Mouse (Mus musculus): ENCODE data around the gene H2-Eb1. TPM values are rescaled to one million over a fixed set of nuclear protein-coding genes. Genes with fewer than 3 reads are reported as not detected.

The H2-Eb1 gene
- 1.3 and 2.5 TPM in 2 replicates for polyA plus RNA-seq (2014; fragmentation: Nextera tagmentation; extraction: Ambion mirVana)

DNA sequence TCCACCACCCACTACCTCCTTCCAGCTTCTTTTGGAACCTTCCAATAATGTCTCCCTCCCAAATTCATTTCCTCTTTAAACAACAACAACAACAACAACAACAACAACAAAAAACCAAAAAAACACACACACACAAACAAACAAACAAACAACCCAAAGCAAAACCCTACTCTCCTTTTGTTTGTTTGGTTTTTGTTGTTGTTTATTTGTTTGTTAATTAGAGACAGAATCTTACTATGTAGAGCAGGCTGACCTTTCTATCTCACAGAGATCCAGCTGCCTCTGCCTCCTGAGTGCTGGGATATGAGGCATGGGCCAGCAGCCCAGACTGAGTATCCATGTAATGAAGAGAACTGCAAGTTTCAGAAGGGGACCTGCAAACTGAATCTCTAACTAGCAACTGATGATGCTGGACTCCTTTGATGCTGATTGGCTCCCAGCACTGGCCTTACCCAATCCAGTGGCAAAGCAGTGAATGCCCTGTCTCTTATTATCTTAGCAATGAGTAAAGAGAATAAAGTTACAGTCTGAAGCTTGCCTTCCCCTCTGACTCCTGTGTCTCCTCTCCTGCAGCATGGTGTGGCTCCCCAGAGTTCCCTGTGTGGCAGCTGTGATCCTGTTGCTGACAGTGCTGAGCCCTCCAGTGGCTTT, at the start of gene H2-Eb1:
Gene H2-Eb1, plus strand, starts transcription at position 488 of the 651 bp plus-strand sequence.
- Histone ChIP-seq H3K4me2 (replicated peaks; ENCODE audit: low read depth, low read length) (no peak within 1 kb of the TSS), H3K9ac (ENCODE audit: low read depth, low read length) (no peak within 1 kb of the TSS), H3K9me3 (ENCODE audit: control insufficient read depth, low read length) (no peaks in the 10 kb centered on the region), H3K27ac (ENCODE audit: low read depth, low read length) (no peak within 1 kb of the TSS), H3K4me3 (ENCODE audit: low read depth, low read length) (no peak within 1 kb of the TSS), H3K27me3 (ENCODE audit: control insufficient read depth, insufficient read depth, low read length) (no peaks in the 10 kb centered on the region), H3K36me3 (ENCODE audit: control insufficient read depth, insufficient read depth, low read length) (no peaks in the 10 kb centered on the region), H3K4me1 (replicated peaks; ENCODE audit: control insufficient read depth, insufficient read depth, low read length) (0 out of 2 replicates have a peak, but pooled peaks cover 2% of the 10 kb centered on the region)
- peak; percentile 54; the same call in 1 of the 2 replicates for ATAC-seq (ENCODE audit: low FRiP score)
- DNase-seq (ENCODE audit: low spot score) = peak; percentile 85

DNA sequence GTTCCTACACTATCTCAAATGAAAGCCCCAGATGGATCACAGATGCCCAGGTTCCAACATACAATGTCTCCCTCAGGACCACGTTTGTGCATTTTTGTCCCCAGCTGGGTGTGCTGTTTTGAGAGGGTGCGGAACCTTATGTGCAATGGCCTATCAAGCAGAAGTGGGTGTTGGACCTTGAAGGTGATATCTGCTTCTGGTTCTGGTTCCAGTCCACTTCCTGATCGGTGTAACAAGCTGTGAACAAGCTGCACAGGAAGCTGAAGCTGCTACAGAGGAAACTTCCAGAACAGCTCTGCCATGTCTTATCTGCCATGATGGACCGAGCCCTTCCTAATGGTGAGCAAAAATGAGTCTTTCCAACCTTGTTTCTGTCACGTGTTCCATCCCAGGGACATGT, 49.2 kb upstream of the H2-Eb1 start:
- Histone ChIP-seq H3K4me3 (ENCODE audit: low read depth, low read length) (no peak overlapping the region), H3K36me3 (ENCODE audit: control insufficient read depth, insufficient read depth, low read length) (no peaks in the 10 kb centered on the region), H3K27me3 (ENCODE audit: control insufficient read depth, insufficient read depth, low read length) (no peaks in the 10 kb centered on the region), H3K4me2 (replicated peaks; ENCODE audit: low read depth, low read length) (no peak overlapping the region), H3K27ac (ENCODE audit: low read depth, low read length) (no peak overlapping the region), H3K9me3 (ENCODE audit: control insufficient read depth, low read length) (no peaks in the 10 kb centered on the region), H3K4me1 (replicated peaks; ENCODE audit: control insufficient read depth, insufficient read depth, low read length) (no peaks in the 10 kb centered on the region), H3K9ac (ENCODE audit: low read depth, low read length) (no peak overlapping the region)
- no peak for DNase-seq (ENCODE audit: low spot score)
- no peak for ATAC-seq (ENCODE audit: low FRiP score)
- 82% methylated on average over 5 of the region's 5 CpGs for WGBS

DNA sequence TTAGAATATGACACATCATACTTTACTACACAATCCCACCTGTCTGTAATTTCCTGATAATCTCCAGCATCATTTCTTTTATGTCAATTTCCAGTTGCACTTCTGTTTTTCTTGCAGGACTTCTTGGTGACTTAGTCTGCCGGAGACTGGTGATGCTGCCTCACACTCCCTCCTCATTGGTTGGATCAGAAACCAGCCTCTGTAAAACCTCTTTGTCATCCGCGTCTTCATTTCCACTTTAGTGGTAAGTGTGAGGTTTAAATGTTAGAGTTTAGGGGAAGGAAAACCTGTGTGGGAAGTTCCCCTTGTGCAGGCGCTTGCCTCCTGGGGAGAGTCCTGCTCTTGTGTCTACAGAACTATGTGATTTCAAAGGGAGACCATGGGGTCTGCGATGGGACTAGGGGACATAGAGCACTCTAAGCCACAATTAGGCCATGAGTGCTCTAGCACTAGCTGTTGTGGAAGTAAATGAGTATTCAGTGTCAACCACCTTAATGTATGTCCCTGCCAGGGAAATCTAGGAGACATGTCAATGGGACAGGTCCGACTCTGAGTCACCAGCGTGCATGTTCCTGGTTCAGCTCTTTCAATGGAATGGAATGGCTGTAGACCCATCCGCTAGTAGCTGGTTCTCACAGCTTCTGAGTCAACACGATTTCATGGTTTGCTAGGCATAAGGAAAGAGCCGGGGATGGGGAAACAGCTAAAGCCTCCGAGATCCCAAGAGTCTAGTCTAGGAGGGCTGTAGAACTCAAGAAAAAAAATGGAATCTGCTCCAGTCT, 47.9 kb upstream of the H2-Eb1 start, which contains the start of gene H2-Ab1:
Gene H2-Ab1, plus strand, starts transcription at position 96 of the 782 bp plus-strand sequence.
- H3K4me1 ChIP-seq (replicated peaks; ENCODE audit: control insufficient read depth, insufficient read depth, low read length) = no peaks in the 10 kb centered on the region
- H3K9ac ChIP-seq (ENCODE audit: low read depth, low read length) = no peak within 1 kb of the TSS
- H3K36me3 ChIP-seq (ENCODE audit: control insufficient read depth, insufficient read depth, low read length) = no peaks in the 10 kb centered on the region
- 73% methylated on average over 11 of the region's 11 CpGs for whole genome bisulfite sequencing
- ATAC-seq (ENCODE audit: low FRiP score) (no peak), DNase-seq (ENCODE audit: low spot score) (peak; percentile 67)
- H3K4me2 ChIP-seq (replicated peaks; ENCODE audit: low read depth, low read length) = no peak within 1 kb of the TSS
- H3K4me3 ChIP-seq (ENCODE audit: low read depth, low read length) = no peak within 1 kb of the TSS
- H3K27ac ChIP-seq (ENCODE audit: low read depth, low read length) = no peak within 1 kb of the TSS
- no peaks in the 10 kb centered on the region for H3K27me3 ChIP-seq (ENCODE audit: control insufficient read depth, insufficient read depth, low read length)
- H3K9me3 ChIP-seq (ENCODE audit: control insufficient read depth, low read length) = no peaks in the 10 kb centered on the region

DNA sequence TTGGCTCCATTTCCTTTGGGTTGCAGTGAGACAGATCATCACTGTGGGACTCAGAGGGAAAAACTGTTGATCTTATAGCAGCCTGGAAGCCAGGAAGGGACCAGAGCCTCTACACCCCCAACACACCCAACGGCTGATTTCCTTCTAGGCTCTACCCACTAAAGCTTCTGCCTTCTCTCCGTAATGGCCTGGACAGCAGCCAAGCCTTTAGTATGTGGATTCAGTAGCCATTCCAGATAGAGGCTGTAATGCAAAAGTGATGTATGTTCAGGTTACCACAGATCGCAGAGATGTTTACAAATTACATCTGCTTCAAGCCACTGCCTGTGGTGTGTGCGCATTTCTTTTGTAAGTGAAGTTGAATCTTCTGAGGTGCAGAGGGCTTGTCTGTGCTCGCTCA, 45.1 kb upstream of the H2-Eb1 start:
- no peaks in the 10 kb centered on the region for H3K9me3 ChIP-seq (ENCODE audit: control insufficient read depth, low read length)
- DNase-seq (ENCODE audit: low spot score) (no peak), ATAC-seq (ENCODE audit: low FRiP score) (no peak)
- no peak overlapping the region for H3K4me2 ChIP-seq (replicated peaks; ENCODE audit: low read depth, low read length)
- H3K36me3 ChIP-seq (ENCODE audit: control insufficient read depth, insufficient read depth, low read length) = no peaks in the 10 kb centered on the region
- H3K4me3 ChIP-seq (ENCODE audit: low read depth, low read length) = no peak overlapping the region
- H3K4me1 ChIP-seq (replicated peaks; ENCODE audit: control insufficient read depth, insufficient read depth, low read length) = 0 out of 2 replicates have a peak, but pooled peaks cover 3% of the 10 kb centered on the region
- peaks cover 13% of the 10 kb centered on the region for H3K27me3 ChIP-seq (ENCODE audit: control insufficient read depth, insufficient read depth, low read length)
- WGBS = 93% methylated on average over 5 of the region's 5 CpGs
- no peak overlapping the region for H3K9ac ChIP-seq (ENCODE audit: low read depth, low read length)
- H3K27ac ChIP-seq (ENCODE audit: low read depth, low read length) = no peak overlapping the region

DNA sequence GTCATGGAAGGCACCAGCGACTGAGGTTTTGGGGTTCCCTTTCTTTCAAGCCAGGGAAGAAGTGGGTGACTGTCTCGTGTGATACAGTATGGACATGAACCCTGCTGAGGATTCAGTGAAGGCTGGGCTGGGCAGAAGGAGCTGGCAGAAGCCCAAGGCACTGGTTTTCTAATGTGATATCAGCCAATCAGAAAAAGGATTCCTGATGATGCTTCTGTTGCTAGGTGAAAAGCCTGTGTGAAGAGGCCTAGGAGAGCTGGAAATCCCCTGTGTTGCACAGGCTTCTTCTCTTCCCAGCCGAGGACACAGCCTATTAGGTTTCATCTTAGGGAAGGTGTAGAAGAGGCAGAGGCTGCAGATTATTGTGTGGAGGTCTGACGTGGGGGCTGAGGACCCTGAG, 44.2 kb upstream of the H2-Eb1 start:
- Histone ChIP-seq H3K9me3 (ENCODE audit: control insufficient read depth, low read length) (no peaks in the 10 kb centered on the region), H3K27me3 (ENCODE audit: control insufficient read depth, insufficient read depth, low read length) (peaks cover 13% of the 10 kb centered on the region), H3K36me3 (ENCODE audit: control insufficient read depth, insufficient read depth, low read length) (no peaks in the 10 kb centered on the region), H3K27ac (ENCODE audit: low read depth, low read length) (no peak overlapping the region), H3K4me3 (ENCODE audit: low read depth, low read length) (no peak overlapping the region), H3K4me1 (replicated peaks; ENCODE audit: control insufficient read depth, insufficient read depth, low read length) (0 out of 2 replicates have a peak, but pooled peaks cover 3% of the 10 kb centered on the region), H3K9ac (ENCODE audit: low read depth, low read length) (no peak overlapping the region), H3K4me2 (replicated peaks; ENCODE audit: low read depth, low read length) (no peak overlapping the region)
- DNase-seq (ENCODE audit: low spot score) (peak; percentile 84), ATAC-seq (ENCODE audit: low FRiP score) (peak; percentile 36; the same call in 1 of the 2 replicates)
- 23% methylated on average over 4 of the region's 4 CpGs for WGBS

DNA sequence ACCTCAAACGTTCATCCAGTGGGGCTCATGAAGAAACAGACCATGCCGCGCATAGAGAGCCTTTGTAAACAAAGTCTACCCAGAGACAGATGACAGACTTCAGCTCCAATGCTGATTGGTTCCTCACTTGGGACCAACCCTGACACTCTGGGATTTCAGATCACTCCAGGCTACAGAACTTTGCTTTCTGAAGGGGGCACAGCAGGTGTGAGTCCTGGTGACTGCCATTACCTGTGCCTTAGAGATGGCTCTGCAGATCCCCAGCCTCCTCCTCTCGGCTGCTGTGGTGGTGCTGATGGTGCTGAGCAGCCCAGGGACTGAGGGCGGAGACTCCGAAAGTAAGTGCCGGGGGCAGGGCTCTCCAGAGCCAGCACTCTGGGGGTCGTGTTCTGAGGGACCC, 42.6 kb upstream of the H2-Eb1 start:
- peak overlapping the region; percentile 98 for H3K4me2 ChIP-seq (replicated peaks; ENCODE audit: low read depth, low read length)
- DNase-seq (ENCODE audit: low spot score) = peak; percentile 92
- under 1% methylated on average over 8 of the region's 8 CpGs for WGBS
- no peak overlapping the region for H3K27ac ChIP-seq (ENCODE audit: low read depth, low read length)
- peaks cover 13% of the 10 kb centered on the region for H3K27me3 ChIP-seq (ENCODE audit: control insufficient read depth, insufficient read depth, low read length)
- no peaks in the 10 kb centered on the region for H3K36me3 ChIP-seq (ENCODE audit: control insufficient read depth, insufficient read depth, low read length)
- no peaks in the 10 kb centered on the region for H3K9me3 ChIP-seq (ENCODE audit: control insufficient read depth, low read length)
- ATAC-seq (ENCODE audit: low FRiP score) = peak; percentile 86
- peak overlapping the region; percentile 37 for H3K4me3 ChIP-seq (ENCODE audit: low read depth, low read length)
- H3K9ac ChIP-seq (ENCODE audit: low read depth, low read length) = no peak overlapping the region
- H3K4me1 ChIP-seq (replicated peaks; ENCODE audit: control insufficient read depth, insufficient read depth, low read length) = 0 out of 2 replicates have a peak, but pooled peaks cover 3% of the 10 kb centered on the region

DNA sequence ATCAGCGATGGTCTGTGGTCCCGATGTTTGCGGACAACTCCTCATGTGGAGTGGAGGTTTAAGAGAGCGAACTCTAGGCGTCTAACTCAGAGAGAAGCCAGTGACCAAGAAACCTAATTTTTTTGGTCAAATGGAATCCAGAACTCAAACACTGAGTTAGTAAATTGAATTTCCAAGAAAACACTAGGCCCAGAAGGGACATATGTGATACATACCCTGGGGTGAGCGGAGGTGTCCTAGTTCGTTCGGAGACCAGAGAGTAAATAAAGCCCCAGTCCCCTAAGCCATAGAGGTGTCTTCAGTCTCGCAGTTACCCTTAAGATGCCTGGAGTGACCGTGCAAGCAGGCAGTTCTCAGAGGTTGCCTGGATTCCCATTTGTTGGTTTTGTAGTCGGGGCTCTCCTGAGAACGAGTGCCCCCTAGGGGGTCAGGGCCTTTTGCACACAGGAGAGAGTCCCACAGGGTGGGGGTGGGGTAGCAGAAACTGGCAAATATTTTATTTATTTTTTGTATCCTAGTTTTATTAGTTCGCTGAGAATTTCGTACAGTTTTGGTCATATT, 41.8 kb upstream of the H2-Eb1 start:
- no peak overlapping the region for H3K9ac ChIP-seq (ENCODE audit: low read depth, low read length)
- H3K4me1 ChIP-seq (replicated peaks; ENCODE audit: control insufficient read depth, insufficient read depth, low read length) = 0 out of 2 replicates have a peak, but pooled peaks cover 3% of the 10 kb centered on the region
- ATAC-seq (ENCODE audit: low FRiP score) (no peak), DNase-seq (ENCODE audit: low spot score) (peak; percentile 64)
- peaks cover 13% of the 10 kb centered on the region for H3K27me3 ChIP-seq (ENCODE audit: control insufficient read depth, insufficient read depth, low read length)
- H3K9me3 ChIP-seq (ENCODE audit: control insufficient read depth, low read length) = no peaks in the 10 kb centered on the region
- H3K4me2 ChIP-seq (replicated peaks; ENCODE audit: low read depth, low read length) = peak overlapping the region; percentile 98
- H3K4me3 ChIP-seq (ENCODE audit: low read depth, low read length) = peak overlapping the region; percentile 52
- H3K27ac ChIP-seq (ENCODE audit: low read depth, low read length) = no peak overlapping the region
- no peaks in the 10 kb centered on the region for H3K36me3 ChIP-seq (ENCODE audit: control insufficient read depth, insufficient read depth, low read length)
- WGBS = 2% methylated on average over 14 of the region's 14 CpGs

DNA sequence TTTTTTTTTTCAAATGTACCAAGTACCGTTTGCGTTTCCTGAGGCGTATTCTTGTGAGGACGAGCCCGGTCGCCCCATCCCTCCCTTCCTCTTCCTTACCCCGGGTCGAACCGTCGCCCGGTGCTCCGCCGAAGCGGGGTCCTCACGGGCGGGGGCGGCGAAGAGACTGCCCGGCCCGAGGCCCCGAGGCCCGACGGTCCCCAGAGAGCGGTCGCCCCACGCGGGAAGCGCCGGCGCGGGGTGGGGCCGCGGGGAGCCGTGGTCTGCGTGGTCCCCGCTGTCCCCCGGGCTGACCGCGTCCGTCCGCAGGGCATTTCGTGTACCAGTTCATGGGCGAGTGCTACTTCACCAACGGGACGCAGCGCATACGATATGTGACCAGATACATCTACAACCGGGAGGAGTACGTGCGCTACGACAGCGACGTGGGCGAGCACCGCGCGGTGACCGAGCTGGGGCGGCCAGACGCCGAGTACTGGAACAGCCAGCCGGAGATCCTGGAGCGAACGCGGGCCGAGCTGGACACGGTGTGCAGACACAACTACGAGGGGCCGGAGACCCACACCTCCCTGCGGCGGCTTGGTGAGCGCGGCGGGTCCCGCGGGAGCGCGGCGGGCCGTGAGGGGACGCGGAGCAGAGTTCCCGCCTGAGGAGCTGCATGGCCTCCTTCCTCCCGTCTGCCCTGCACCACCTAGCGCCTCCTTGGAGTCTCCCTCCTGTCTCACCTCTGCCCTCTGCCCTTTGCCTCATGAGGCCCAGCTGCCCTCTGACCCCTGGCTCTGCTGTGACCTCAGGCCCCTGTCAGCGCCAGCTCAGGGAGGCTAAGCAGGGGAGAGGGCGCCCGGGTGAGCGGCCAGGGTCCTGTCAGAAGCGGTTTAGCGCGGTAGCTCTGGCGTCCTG, 41.0 kb upstream of the H2-Eb1 start:
- peak overlapping the region; percentile 68 for H3K9ac ChIP-seq (ENCODE audit: low read depth, low read length)
- no peaks in the 10 kb centered on the region for H3K9me3 ChIP-seq (ENCODE audit: control insufficient read depth, low read length)
- H3K4me2 ChIP-seq (replicated peaks; ENCODE audit: low read depth, low read length) = peak overlapping the region; percentile 98
- H3K27me3 ChIP-seq (ENCODE audit: control insufficient read depth, insufficient read depth, low read length) = peaks cover 13% of the 10 kb centered on the region
- ATAC-seq (ENCODE audit: low FRiP score) = no peak
- peak overlapping the region; percentile 52 for H3K4me3 ChIP-seq (ENCODE audit: low read depth, low read length)
- H3K4me1 ChIP-seq (replicated peaks; ENCODE audit: control insufficient read depth, insufficient read depth, low read length) = 0 out of 2 replicates have a peak, but pooled peaks cover 3% of the 10 kb centered on the region
- H3K27ac ChIP-seq (ENCODE audit: low read depth, low read length) = no peak overlapping the region
- under 1% methylated on average over 67 of the region's 93 CpGs for WGBS
- H3K36me3 ChIP-seq (ENCODE audit: control insufficient read depth, insufficient read depth, low read length) = no peaks in the 10 kb centered on the region
- DNase-seq (ENCODE audit: low spot score) = peak; percentile 65
